Mouse (Mus musculus): ENCODE measurements around the gene Inca1. TPM values are rescaled to one million over a fixed set of nuclear protein-coding genes. Genes with fewer than 3 reads are reported as not detected.

Gene Inca1
- polyA plus RNA-seq, 1 experiment = 5.4 TPM

DNA sequence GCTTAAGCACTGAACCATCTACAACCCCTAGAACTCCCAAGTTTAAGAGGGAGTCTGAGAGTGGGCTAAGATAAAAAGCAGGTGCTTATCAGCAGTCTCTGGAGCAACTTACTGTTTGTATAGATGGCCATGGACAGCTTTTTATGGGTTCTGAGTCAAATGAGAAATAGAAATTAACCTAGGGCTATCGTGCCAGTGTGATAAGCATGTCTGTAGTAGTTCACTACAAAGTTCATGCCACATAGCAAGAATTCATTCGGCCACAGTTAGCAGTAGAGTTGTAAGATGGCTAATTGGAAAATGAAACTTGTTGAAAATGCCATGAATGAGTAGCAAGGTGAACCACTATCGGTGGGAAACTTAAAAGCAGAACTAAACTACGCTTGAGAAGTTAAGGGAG is 51.4 kb downstream of the Inca1 start:
- no peak for TF ChIP-seq CTCF (conservative IDR thresholded peaks at IDR 0.05; ENCODE audit: insufficient read depth, insufficient read length, low read depth, low read length)
- no peak for TF ChIP-seq POLR2A (IDR thresholded peaks at IDR 0.05; ENCODE audit: low read depth, low read length)
- no peak overlapping the region for H3K4me3 ChIP-seq (ENCODE audit: insufficient read depth, low read depth, low read length)
- no peak overlapping the region for H3K27ac ChIP-seq (ENCODE audit: insufficient read depth, low read depth, low read length)
- peaks cover 24% of the 10 kb centered on the region for H3K4me1 ChIP-seq (ENCODE audit: control insufficient read depth, insufficient read depth, low read length)
- H3K27me3 ChIP-seq (replicated peaks; ENCODE audit: control insufficient read depth, insufficient read depth, low read length) = no peaks in the 10 kb centered on the region
- 56% methylated on average over 4 of the region's 4 CpGs for WGBS
- H3K36me3 ChIP-seq (ENCODE audit: control insufficient read depth, insufficient read depth, low read length) = peaks cover 10% of the 10 kb centered on the region
- DNase-seq = no peak

DNA sequence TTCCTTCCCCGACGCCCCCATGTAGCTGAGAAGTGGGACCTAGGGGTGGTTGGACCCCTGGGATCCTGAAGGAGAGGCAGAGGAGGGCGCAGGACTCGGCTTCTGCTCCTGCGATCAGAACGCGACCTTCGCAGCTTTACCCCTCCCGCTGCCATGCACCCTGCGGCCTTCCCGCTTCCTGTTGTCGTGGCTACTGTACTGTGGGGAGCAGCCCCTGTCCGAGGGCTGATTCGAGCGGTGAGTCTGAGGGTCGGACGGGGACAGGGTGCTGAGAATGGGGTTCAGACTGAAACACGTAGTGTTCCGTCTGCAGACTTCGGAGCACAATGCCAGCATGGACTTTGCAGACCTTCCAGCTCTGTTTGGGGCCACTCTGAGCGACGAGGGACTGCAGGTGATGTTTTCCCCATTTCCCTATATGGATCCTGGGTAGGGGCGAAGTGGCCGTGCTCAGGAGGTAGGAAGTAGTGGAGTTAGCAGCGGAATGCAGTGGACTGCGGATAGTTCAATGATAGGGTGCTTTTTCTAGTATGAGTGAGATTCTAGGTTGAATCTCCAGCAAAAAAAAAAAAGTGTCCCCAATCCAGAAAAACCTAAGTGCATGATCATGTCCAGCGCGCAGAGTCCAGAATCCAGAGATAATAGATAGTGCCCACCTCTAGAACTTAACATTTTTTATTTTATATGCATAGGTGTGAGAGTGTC is 52.1 kb downstream of the Inca1 start:
- H3K36me3 ChIP-seq (ENCODE audit: control insufficient read depth, insufficient read depth, low read length) = peaks cover 10% of the 10 kb centered on the region
- TF ChIP-seq CTCF (conservative IDR thresholded peaks at IDR 0.05; ENCODE audit: insufficient read depth, insufficient read length, low read depth, low read length) (no peak), POLR2A (IDR thresholded peaks at IDR 0.05; ENCODE audit: low read depth, low read length) (no peak)
- DNase-seq = peak; percentile 38
- peaks cover 22% of the 10 kb centered on the region for H3K4me1 ChIP-seq (ENCODE audit: control insufficient read depth, insufficient read depth, low read length)
- WGBS = 2% methylated on average over 28 of the region's 28 CpGs
- peak overlapping the region; percentile 63 for H3K4me3 ChIP-seq (ENCODE audit: insufficient read depth, low read depth, low read length)
- H3K27ac ChIP-seq (ENCODE audit: insufficient read depth, low read depth, low read length) = peak overlapping the region; percentile 98
- no peaks in the 10 kb centered on the region for H3K27me3 ChIP-seq (replicated peaks; ENCODE audit: control insufficient read depth, insufficient read depth, low read length)

DNA sequence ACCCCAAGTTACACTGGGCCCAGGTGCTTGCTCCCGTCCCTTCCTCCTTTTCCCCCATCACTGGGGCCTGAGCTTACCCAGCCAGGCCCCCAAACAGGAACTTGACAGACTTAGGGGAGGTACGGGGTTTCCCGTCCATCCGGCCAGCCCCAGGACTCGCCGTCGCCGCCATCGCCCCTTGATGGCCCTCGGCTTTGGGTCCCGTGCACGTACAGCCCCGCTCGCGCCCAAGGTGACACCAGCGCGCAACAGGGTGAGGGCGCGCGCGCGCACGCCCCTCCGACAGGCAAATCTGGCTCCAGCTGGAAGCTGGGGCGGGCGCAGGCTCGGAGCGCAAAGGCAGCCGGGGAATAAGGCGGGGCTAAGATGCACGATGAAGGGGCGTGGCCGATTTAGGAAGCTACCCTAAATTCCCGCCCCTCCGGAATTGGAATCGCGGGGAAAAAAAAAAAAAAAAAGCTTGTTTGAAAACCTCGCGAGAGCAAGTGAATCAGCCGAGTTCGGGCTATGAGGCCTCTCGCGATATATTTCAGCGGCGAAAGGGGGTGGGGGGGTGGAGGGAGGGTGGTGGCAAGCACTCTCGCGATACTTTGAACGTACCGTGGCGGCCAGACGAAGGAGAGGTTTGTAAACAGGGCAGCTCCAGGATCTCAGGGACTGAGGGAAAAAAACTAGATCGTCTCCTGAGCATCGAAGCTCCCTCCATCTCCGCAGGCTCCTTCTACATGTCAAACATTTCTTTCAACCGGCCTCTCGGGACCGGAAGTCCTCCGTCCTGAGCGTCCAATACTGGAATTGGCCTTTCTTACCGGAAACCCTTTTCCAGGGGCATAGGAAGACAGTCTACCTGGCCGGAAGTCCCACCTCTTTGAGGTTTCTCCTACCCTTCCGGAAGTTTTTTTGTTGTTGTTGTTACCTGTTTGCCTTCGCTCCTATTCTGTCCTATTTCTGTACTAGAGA is 53.0 kb downstream of the Inca1 start, which contains the start of the genes Rnf167 and Slc25a11:
TSS of gene Rnf167 (plus strand) at position 545 of the 960 bp plus-strand sequence.
TSS of gene Slc25a11 (minus strand) at position 789 of the 960 bp plus-strand sequence.
- TF ChIP-seq CTCF (conservative IDR thresholded peaks at IDR 0.05; ENCODE audit: insufficient read depth, insufficient read length, low read depth, low read length) = no peak
- peak; percentile 67 for TF ChIP-seq POLR2A (IDR thresholded peaks at IDR 0.05; ENCODE audit: low read depth, low read length)
- DNase-seq = peak; percentile 99
- peaks cover 16% of the 10 kb centered on the region for H3K4me1 ChIP-seq (ENCODE audit: control insufficient read depth, insufficient read depth, low read length)
- under 1% methylated on average over 63 of the region's 63 CpGs for WGBS
- H3K27ac ChIP-seq (ENCODE audit: insufficient read depth, low read depth, low read length) = peak within 1 kb of the TSS; percentile 98
- H3K4me3 ChIP-seq (ENCODE audit: insufficient read depth, low read depth, low read length) = peak within 1 kb of the TSS; percentile 75
- peaks cover 10% of the 10 kb centered on the region for H3K36me3 ChIP-seq (ENCODE audit: control insufficient read depth, insufficient read depth, low read length)
- H3K27me3 ChIP-seq (replicated peaks; ENCODE audit: control insufficient read depth, insufficient read depth, low read length) = no peaks in the 10 kb centered on the region

DNA sequence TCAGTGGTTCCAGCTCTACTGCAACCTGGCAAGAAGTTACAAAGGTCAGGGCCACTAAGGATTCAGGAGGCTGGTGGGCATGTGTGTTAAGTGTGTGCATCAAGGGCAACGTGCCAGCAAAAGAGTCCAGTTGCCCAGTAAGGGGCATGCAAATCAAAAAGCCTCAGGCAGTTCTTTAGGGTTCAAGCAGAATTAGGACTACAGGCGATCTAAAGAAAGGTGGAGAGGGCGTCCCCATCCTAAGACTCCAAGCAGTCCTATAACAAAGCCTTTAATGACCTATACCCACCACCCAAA is 53.7 kb downstream of the Inca1 start:
- WGBS = 4% methylated on average over 3 of the region's 3 CpGs

DNA sequence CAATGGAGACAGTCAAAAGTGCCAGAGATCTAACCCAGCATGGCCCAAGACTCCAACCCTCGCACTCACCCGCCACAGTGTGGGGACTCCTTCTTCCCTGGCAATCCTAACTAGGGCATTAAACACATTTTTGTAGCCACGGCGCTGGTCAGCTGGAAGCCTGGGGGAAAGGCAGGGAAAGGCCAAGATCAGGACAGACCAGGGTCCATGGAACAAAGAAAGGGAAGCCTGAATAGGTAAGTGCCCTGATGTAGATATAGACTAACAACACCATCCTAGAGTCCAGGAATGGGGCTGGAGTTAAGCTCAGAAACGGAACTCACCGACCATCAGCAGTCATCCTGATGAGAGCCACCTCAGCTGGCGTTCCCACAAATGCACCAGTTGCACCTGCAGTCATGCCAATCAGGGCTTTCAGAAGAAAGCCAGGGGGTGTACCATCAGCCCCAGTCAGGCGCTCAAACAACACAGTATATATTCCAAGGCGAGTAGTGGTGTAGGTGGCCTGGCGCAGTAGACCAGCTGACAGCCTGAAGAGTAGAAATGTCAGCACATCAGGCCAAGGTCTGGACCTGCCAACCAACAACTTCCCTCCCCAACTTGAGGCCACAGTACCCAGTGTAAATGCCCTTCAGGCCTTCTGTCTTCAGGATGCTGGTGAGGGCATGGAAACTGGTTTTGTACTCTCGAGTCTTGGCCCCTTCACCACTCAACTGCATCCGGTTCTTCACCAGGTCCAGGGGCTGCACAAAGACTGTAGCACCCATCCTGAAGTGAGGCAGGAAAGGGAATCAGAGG is 54.3 kb downstream of the Inca1 start:
- TF ChIP-seq CTCF (conservative IDR thresholded peaks at IDR 0.05; ENCODE audit: insufficient read depth, insufficient read length, low read depth, low read length) = no peak
- TF ChIP-seq POLR2A (IDR thresholded peaks at IDR 0.05; ENCODE audit: low read depth, low read length) = no peak
- DNase-seq = no peak
- Histone ChIP-seq H3K4me3 (ENCODE audit: insufficient read depth, low read depth, low read length) (peak overlapping the region; percentile 75), H3K36me3 (ENCODE audit: control insufficient read depth, insufficient read depth, low read length) (peaks cover 7% of the 10 kb centered on the region), H3K4me1 (ENCODE audit: control insufficient read depth, insufficient read depth, low read length) (peaks cover 14% of the 10 kb centered on the region), H3K27me3 (replicated peaks; ENCODE audit: control insufficient read depth, insufficient read depth, low read length) (no peaks in the 10 kb centered on the region), H3K27ac (ENCODE audit: insufficient read depth, low read depth, low read length) (peak overlapping the region; percentile 94; the same call in 1 of the 2 replicates)
- WGBS = 65% methylated on average over 12 of the region's 12 CpGs

More for the DNA sequence above, 53.7 kb downstream of the Inca1 start:
- H3K4me1 ChIP-seq (ENCODE audit: control insufficient read depth, insufficient read depth, low read length) = peaks cover 14% of the 10 kb centered on the region
- no peak for TF ChIP-seq POLR2A (IDR thresholded peaks at IDR 0.05; ENCODE audit: low read depth, low read length)
- TF ChIP-seq CTCF (conservative IDR thresholded peaks at IDR 0.05; ENCODE audit: insufficient read depth, insufficient read length, low read depth, low read length) = no peak
- H3K27me3 ChIP-seq (replicated peaks; ENCODE audit: control insufficient read depth, insufficient read depth, low read length) = no peaks in the 10 kb centered on the region
- DNase-seq = peak; percentile 61
- peaks cover 10% of the 10 kb centered on the region for H3K36me3 ChIP-seq (ENCODE audit: control insufficient read depth, insufficient read depth, low read length)
- H3K27ac ChIP-seq (ENCODE audit: insufficient read depth, low read depth, low read length) = peak overlapping the region; percentile 94
- H3K4me3 ChIP-seq (ENCODE audit: insufficient read depth, low read depth, low read length) = peak overlapping the region; percentile 75

DNA sequence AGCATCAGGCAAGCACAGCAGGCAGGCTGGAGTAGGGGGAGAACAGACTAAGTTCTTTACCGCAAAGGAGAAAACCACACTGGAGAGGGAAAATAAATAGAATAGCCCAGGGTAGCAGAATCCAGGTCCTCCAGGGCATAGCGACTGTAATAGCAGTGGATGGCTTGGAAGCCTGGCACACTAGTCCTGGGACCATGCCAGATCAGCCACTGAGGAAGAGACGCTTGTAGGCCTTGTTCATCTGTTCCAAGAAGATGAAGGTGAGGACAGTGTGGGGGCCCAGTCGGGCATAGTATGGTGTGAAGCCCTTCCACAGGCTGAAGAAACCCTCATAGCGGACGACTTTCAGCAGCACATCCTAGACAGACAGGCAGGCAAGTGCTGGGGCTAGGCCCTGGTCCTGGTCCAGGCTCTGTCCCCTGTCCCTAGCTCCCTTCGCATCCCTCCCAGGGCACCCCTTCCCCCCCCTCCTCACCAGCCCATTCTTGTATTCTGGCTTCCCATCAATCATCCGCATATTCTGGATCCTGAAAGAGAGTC is 55.3 kb downstream of the Inca1 start:
- Histone ChIP-seq H3K36me3 (ENCODE audit: control insufficient read depth, insufficient read depth, low read length) (peaks cover 4% of the 10 kb centered on the region), H3K4me3 (ENCODE audit: insufficient read depth, low read depth, low read length) (no peak overlapping the region), H3K4me1 (ENCODE audit: control insufficient read depth, insufficient read depth, low read length) (peaks cover 14% of the 10 kb centered on the region), H3K27ac (ENCODE audit: insufficient read depth, low read depth, low read length) (no peak overlapping the region), H3K27me3 (replicated peaks; ENCODE audit: control insufficient read depth, insufficient read depth, low read length) (no peaks in the 10 kb centered on the region)
- TF ChIP-seq CTCF (conservative IDR thresholded peaks at IDR 0.05; ENCODE audit: insufficient read depth, insufficient read length, low read depth, low read length) = no peak
- no peak for TF ChIP-seq POLR2A (IDR thresholded peaks at IDR 0.05; ENCODE audit: low read depth, low read length)
- no peak for DNase-seq
- WGBS = 94% methylated on average over 8 of the region's 8 CpGs
